Mouse (Mus musculus) CD4-positive, CD25-positive, alpha-beta regulatory T cell, adult 9 weeks (primary cell): ENCODE data around the gene Dnah8. TPM values are rescaled to one million over a fixed set of nuclear protein-coding genes. Genes with fewer than 3 reads are reported as not detected.

Experiments used
- polyA plus RNA-seq: library from polyadenylated mRNA; unstranded; fragments of 100-300 nt; shearing (Covaris generic); gene quantifications from one replicate; pipeline ENCODE4 v1.2.1, GENCODE M21; 2017

The Dnah8 gene
- 33.8 TPM for polyA plus RNA-seq

DNA sequence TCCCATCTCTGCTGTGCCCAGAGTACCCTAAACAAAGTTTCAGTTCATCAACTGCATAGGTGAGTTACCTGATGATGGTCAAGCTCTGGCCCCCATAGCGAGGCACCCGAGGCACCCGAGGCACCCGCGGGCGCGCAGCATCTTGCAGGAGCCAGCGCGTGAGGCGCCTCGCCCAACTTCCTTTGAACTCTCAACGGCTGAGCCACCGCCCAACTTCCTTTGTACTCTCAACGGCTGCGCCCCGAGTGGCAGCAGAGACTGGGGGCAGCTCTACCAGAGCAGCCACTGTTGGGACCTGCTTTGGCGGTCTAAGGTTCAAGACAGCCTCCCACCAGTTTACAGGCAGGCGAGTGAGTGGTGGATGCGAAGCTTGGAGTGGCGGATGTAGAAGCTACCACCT is at the start of gene Dnah8:
Gene Dnah8, plus strand, starts transcription at position 223 of the 400 bp plus-strand sequence.

DNA sequence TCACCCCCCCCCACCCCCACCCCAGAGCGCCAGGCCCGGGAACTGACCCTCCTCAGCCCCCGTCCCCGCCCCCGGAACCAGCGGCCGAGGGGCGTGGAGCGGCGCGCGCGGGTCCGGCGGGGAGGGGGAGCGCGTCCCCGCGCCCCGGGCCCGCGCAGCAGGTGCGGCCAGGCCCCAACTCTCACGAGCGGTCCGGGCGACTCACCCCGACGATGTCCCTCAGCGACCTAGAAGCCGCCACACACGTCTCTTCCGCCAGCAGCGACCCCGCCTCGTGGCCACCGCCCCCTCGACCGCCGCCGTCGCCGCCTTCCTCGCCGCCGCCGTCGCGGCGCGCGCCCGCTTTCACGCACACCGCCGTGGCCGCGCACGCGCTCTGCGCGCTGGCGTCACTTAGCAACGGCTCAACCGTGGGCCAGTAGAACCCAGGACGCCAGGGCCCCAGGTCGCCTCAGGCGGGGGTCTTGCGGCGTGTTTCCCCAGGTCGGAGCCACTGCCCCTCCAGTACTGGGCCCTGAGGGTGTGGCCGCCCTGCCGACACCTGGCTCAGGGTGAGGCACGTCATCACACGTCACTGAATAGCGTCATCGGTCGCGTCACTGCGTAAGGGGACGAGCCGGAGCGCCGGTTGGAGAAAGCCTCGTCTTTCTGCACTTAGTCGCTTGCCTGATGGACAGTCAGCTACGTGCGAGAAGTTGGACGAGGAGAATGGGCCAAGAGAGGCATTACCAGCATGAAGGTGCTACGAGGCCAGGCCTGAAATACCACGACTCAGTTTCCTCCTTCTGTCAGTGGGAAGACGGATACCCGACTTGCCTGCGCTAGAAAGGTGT is 48.0 kb upstream of the Dnah8 start, which contains the start of gene Btbd9:
Gene Btbd9, minus strand, starts transcription at position 548 of the 833 bp plus-strand sequence.

DNA sequence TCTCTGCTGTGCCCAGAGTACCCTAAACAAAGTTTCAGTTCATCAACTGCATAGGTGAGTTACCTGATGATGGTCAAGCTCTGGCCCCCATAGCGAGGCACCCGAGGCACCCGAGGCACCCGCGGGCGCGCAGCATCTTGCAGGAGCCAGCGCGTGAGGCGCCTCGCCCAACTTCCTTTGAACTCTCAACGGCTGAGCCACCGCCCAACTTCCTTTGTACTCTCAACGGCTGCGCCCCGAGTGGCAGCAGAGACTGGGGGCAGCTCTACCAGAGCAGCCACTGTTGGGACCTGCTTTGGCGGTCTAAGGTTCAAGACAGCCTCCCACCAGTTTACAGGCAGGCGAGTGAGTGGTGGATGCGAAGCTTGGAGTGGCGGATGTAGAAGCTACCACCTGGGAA is 2.6 kb downstream of the Dnah8 start, which contains the start of gene Glo1:
Gene Glo1, minus strand, starts transcription at position 153 of the 400 bp plus-strand sequence.

DNA sequence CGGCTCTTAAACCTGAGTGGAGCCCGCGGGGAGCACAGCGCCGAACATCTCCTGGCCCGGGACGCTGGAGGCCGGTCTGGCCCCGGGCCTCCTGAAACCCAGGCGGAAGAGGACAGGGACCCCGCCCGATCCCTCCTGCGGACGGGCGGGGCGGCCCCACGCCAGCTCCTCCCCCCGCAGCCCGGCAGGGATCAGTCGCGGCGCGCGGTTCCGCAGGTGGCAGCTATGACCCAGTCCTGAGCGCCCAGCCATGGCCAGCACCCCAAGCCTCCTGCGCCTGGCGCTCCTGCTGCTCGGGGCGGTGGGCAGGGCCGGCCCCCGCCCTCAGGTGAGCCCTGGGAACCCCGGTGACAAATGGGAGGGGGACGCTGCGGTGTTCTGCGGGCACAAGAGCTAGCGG is 277.5 kb downstream of the Dnah8 start, which contains the start of gene Glp1r:
Gene Glp1r, plus strand, starts transcription at position 191 of the 400 bp plus-strand sequence.

Other genes with a start within 250 kb of the Dnah8 start
- gene Btbd9, start 47.9 kb upstream of the Dnah8 start, polyA plus RNA-seq: 61.4 TPM
- gene Glo1, start 2.5 kb downstream of the Dnah8 start, polyA plus RNA-seq: 136 TPM